Mouse (Mus musculus): ENCODE data around the gene Lhfpl2.
"Not testable (repeated sequence)": the region's sequence is repeated elsewhere in the genome, so short reads cannot be mapped to it uniquely, and the experiment has no call there.

Lhfpl2 gene

DNA sequence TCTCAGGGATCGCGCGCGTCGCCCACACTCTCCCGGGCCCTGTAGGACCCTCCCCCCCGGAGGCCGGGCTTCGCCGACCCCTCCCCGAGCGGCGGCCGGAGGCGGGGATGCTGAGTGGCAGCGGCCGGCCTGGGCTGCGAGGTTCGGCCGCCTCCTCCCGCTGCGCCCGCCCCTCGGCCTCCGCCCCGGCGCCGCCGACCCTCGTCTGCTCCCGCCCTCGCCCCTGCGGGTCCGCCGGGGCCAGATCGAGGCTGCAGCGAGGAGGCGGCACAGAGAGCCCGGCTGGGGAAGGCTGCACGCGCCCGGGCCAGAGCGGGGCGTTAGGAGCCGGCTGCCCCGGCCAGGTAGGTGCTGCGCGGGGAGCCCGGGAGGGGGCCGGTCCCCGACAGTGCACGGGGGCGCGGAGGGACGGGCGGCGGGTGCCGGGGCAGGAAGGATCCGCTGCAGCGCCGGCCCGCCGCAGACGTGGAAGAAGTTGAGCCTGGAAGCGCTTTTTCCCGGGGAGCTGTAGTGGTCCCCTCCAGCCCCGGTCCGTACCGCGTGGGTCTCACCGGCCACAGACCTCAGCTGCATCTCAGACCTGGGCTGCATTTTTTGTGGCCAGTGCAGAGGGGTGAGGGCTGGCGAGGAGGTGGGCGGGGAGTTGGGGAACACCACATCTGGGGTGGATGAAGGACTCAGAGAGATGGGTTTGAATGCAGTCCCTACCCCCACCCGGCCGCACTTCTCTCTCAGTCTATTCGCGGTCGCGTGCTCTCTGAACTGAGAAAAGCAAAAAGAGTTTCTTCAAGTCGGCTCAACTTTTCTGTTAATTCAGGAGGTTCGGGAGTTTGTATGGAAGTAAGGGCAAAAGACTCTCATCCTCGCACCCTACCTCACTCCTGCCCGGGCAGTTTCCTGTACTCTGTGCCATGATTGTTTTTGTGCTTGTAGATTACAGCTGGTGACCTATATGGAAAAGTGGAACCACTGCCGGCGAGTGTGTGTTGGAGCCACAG is at the start of gene Lhfpl2:
Lhfpl2 (plus strand) TSS at position 234 of the 998 bp plus-strand sequence.
- DNase-seq: no peak

DNA sequence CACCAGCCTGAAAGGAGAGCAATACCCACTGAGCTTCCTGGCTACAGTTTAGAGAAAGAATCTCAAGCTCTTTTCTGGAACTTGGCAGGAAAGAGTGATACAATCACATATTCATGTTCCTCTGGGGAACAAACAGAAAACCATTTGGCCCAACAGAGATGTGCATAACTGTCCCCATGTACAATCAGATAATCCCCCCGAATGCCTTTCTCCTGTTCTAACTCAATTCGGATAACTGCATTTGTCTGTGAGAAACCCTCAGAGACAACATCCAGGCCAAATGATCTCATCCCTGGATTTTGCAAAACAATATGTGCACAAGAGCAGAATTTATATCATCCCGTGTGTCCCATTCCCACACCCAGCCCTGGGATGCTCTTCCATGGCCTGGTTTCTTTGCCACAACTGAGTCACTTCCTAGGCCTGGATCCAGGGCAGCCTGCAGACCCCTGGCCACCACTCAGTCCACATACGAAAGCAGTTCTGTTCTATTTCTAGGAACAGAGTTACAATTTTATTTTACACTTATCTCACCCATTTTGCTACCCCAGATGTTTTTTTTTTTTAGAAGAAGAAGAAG is 45.5 kb upstream of the Lhfpl2 start:
- DNase-seq: no peak

DNA sequence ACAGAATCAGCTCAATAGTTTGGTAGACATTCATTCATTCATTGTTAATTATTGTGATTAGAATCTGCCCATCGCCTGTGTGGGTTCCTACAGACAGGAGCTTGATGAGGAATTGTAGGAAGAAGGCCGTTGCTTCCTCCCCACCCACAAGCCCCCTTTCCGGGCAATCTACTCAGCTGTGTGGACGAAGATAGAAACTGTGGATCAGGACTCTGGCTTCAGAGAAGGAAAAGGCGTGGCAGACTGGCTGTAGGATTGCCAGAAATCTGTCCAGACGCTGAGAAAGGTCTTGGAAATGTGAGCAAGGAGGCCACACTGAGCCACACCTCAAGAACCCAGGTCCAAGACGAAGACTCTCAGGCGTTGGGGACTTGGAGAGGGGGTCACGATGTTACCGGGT is 43.6 kb upstream of the Lhfpl2 start:
- no peak for DNase-seq

DNA sequence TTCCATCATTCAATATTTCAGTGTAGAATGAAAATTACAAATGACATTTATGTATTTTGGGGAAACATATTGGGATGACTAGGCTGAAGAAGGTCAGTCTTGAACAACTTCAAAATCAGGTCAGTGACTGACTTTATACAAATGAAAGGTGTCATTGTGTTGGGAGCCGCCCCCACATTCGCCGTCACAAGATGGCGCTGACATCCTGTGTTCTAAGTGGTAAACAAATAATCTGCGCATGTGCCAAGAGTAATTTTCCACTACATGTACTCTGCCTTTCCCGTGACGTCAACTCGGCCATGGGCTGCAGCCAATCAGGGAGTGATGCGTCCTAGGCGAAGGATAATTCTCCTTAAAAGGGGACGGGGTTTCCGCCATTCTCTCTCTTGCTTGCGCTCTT is 33.0 kb upstream of the Lhfpl2 start:
- not testable (repeated sequence) for DNase-seq

DNA sequence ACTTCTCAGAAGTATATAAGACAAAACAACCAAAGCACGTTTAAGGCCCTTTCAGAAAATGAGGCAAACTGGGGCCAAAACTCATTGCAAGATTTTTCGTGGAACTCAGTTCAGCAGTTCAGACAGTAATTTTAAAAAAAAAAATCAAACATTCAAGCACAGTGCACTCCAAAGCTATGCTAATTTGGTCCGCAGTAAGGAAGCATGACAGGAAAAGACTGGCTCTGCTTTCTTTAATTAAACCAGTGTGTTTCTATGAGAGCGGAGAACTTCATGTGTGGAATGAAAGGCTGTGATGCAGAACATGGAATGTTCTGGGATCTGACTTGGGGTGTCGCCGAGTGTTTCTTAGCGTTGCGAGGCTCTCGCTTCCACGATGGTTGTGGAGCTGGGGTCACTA is 28.4 kb upstream of the Lhfpl2 start:
- DNase-seq: no peak

DNA sequence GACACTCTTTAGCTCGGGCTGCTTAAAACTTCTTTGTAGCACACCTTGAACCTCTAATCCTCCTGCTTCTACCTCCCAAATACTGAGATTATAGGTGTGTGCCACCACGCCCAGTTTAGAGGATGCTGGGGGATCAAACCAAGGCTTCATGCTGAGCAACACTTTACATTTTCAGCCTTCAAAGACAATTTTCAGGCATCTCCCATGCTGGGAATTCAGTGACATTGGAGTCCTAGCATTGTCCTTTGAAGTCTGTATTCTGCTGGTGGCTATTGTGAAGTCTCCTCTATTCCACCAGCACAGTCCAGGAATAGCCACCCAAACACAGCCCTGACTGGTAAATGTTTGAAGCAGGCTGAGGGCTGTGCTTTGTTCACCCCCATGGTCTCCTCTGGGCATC is 27.0 kb upstream of the Lhfpl2 start:
- no peak for DNase-seq

DNA sequence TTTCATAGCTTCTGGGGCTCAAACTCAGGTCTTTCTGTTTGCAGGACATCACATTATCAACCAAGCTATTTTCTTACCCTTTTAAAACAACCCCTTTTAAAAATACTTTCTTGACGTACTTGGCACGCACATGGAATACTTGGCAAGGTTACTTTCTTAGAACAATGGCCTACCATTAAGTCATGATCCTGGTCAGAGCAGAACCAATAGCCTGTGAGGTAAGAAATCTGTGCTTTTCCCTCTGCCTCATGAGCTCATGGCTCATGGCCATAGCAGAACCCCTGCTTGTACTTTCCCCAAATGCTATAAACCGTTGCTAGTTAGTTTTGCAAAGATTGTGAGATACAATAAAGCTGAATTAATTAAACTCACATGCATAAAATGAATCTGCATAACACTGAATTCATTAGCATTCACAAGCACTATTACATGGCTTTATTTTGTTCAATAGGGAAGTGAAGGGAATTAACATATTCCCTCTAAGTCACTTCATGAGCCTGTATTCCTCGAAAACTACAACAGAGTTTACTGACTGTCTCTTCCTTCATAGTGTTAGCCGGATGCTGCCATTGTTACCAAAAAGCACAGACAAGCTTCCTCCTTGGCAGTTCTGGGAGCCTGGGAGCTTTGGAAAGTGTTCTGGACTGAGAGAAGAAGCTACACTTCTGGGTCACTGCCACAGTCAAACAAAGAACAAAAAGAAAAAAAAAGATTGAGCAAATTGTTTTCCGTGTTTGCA is 20.1 kb upstream of the Lhfpl2 start:
- no peak for DNase-seq

DNA sequence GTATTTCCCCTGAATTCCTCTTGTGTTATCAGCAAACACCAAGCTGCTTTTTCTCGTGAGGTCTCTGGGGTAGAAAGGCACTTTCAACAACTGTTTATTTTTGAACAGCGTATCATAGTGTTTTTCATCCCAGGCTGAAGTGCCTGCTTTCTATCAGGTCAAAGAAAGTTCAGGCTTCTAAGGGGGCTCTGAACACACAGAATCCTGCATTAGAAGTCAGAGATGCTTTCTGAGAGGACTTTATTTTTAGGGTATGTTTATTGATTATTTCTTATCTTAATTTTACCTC is 19.6 kb upstream of the Lhfpl2 start:
- DNase-seq: no peak

DNA sequence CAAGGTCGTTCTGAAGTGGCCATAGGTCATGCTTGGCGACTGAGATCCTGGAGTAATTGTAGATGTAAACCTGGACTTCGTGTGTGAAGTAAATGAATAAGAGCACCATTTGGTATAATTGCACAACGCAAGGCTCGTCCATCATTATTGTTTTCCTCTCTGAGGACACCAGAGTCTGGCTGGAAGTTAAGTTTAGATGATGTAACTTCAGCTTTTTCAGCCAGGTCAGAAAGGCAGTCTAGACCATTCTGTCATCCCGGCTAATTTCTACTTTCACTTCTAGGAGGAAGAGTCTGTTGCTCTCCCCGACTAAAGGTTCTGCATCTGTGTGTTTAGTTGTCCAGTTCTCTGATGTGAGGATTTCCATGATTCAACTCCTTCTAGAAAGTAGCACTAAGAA is 7.6 kb upstream of the Lhfpl2 start:
- DNase-seq: peak; percentile 19

DNA sequence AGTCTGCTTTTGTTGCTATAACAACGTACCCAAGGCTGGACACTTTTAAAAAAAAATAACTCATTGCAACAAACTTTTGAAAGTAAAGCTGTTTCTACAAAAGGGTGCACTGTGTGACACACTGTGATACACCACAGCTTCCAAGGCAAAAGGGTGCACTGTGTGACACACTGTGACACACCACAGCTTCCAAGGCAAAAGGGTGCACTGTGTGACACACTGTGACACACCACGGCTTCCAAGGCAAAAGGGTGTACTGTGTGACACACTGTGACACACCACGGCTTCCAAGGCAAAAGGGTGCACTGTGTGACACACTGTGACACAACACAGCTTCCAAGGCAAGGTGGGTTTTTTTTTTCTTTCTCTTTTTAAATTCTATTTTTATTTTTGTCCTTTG is 6.8 kb upstream of the Lhfpl2 start:
- DNase-seq: no peak

DNA sequence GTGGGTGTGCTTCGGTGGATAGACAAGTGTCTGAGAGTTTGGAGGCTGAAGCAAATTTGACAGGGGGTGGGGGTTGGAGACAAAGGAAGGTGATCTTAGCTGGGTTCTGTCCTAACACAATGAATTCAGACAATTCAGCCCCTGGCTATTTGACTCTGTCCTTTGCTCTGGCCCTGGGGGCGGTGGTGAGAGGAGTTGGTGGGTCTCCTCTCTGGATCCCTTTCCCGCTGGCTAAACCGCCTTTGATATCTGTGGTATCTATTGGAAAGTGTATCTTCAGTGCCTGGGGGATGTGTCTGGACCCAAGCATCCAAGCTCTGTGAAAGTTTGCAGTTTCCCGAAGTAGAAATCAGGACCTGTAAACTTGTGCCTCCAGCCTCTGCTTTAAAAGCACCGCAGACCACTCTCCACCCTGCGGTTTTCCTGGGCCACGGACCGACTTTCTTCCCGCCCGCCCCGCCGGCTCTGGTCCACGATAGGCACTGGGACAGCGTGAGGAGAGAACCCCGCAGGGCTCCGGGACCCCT is 497 bp upstream of the Lhfpl2 start:
- no peak for DNase-seq

DNA sequence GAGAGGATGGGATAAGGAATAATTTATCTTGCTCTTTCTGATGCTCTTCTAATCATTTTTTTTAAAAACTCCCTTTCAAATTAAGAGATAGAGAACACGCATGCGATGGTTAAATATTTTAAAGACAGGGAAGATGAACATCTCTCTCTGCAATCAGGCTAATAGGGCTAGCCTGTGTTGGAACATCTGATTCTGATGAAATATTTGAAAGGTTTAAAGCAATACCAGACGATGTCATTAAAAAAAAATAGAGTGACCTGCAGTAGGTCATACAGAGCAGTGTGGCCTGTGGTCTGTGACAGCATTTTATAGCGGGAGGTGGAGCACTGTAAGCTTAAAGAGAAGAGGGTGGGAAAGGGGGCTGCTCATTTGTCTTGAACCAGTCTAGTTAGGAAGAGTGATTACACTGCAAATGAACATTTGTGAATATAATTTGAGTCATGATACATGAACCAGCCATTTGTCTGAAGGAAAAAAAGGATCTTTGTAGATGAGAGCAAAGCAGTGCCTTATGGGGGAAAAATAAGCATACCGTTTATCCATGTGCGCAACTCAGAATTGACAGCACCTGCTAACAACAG is 1.1 kb downstream of the Lhfpl2 start:
- no peak for DNase-seq

DNA sequence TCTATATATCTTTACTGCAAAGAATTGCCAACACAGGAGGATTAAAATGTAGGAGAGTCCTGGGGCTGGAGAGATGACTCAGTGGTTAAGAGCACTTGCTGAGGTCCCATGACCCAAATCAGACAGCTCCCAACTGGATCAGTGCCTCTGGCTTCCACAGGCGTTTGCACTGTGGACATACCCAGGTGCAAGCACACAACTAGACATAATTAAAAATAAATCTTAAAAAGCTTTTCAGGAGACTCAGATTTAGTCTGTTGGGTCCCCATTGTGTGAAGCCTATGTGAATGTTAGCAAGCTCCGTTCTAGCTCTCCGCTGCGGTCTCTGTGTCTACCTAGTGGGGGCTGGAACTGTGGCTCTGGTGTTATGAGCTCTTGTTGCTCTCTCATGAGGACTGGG is 1.8 kb downstream of the Lhfpl2 start:
- DNase-seq: no peak

DNA sequence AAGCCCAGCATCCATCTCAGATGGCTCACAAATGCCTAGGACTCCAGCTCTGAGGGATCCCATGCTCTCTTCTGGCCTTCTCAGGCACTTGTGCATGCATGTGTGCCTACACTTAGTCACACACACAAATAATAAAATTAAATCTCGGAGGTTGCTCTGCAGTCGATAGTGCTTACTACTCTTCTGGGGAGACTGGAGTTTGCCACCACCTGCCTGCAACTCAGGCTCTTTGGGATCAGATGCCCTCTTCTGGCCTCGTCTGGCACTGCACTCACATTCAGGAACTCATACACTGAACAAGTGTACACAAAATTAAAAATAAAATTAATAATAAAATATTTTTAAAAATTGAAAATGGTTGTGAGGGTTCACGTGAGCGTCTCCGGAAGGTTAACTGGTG is 2.2 kb downstream of the Lhfpl2 start:
- DNase-seq: no peak

DNA sequence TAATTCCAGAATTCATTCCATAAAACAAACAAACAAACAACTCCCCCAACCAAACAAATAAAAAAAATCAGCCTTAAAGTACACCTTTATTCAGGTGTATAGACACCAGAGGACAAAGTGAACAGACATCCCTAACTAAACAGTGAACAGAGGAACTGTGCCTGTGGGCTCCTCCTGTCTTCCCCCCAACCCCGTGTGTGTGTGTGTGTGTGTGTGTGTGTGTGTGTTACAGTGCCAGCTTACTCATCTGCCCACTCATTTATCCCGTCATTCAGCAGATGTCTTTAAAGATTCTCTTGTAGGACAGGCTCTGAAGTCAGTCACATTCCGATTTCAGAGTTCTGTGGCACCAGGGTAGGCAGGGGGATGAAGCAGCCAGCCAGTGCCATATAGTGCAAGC is 2.9 kb downstream of the Lhfpl2 start:
- no peak for DNase-seq

DNA sequence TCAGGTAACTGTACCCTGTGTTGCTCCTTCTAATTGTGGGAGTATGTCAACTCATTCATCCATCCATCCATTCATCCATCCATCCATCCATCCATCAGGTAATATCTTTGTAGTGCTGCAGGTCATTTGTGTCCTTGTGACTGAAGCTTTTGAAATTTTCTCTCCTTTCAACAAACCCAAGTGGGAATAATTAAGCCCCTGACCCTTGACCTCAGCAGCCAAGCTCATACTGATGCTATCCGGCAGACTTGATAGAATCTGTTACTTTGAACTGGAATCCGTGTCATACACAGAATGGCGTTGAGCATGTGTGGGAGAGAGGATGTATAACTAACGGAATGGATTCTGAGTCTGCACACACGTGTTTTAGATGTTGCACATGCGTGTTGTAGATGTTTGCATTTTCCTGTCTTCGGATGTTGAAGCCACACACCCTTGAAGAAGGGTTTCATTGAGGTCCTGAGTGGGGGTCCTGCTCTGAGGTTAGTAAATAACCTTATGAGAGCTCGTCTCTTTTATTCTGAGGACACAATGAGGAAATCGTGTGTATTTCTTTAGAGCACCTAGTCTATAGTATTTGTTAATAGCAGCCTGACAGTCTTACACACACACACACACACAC is 3.8 kb downstream of the Lhfpl2 start:
- DNase-seq: no peak

DNA sequence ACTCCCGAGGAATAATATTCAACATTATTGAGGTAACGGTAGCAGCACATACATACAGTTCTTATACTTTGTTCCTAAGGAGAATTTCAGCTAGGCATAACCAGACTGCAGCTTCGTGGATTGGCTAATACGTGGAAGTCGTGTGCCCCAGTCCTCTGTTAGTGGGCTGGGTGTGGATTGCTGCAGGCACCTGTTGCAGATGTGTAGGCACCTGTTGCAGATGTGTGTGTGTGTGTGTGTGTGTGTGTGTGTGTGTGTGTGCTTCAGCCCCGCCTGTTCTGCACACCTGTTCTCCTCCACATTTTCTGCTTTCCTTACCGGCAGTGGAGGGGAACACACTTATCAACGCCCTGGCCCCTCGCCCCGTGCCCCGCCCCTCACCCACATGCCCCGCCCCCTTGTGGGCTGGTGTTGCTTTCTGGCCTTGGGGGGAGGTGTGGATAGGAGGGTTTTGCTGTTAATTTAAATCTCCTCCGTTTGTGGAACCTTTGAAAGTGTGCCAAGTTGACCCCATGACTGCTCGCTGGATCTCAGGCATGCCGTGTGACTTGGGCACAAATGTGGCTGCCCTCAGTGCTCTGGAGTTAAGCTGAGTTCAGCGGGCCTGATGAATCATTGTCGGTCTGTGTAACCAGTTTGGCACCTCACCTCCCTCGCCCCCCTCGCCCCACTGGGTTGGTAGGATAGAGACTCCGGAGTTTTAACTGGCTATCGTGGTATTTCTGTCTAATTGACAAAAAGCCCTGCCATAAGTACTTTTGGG is 4.9 kb downstream of the Lhfpl2 start:
- DNase-seq: peak; percentile 43

DNA sequence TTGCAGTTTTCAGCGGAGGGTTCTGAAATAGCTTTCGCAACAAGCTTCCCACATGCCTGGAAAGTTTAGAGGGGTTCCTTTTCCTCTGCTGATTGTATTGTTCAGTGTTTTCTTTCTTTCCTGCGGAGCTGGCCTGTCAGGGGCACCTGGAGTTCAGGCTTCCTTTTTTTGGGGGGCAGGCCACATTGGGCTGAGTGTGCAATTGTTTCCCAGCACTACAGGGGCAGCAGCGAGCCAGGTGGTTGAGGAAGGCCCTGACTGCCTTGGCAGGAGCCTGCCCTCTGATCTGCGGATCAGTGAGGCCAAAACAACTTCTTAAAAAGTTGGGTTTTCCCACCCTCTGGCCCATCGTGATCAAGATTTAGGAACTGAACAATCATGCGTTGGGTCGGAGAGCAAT is 5.6 kb downstream of the Lhfpl2 start:
- DNase-seq: no peak

DNA sequence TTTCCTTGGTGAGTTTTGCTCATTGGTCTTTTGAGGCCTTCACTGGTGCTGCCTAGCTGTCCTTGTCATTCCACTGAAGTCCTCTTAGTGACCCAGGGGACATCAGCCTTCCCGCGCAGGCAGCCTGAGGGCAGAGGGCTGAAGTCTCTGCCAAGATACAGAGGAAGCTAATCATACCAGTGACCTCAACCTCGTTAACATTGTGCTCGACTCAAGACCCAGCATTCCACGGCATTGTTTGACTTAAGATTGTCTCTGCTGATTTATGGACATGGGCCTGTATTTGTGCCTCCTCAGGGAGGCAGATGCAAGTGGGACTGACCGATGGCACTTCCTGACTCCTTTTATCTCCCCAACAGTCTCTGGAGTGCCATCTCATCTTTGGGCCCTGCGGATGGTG is 7.0 kb downstream of the Lhfpl2 start:
- no peak for DNase-seq

DNA sequence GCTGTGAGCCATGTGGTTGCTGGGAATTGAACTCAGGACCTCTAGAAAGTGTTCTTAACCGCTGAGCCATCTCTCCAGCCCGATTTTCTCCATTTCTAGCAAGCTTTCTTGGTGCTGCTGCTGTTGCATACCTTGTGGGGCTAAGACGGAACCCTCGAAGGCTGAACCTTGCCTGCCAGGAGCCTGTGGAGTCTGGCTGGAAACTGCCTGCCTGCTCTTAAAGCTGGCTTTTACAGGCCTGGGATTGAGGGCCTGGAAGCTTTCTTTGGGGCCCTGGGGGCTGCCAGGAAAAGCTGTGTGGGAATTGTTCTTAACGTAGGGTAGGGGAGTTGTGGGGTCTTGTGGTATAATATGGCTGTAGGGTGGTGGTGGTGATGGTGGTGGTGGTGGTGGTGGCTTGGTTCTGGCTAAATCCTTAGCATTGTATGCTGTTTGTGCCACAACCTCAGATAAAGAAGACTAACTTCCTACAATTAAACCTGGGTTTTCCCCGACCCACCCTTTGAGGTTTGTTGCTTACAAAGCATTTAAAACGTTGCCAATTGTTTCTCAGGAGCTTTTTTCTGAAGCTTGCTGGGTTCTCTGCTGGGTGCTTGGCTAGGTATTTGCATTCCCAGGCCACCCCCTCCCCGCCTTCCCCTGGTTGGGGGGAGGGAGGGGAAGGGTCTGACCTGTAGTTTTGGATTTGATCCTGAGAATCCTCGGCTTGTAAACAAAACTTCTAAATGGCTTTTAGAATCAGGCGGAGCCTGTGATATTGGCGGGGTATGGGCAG is 7.9 kb downstream of the Lhfpl2 start:
- no peak for DNase-seq

DNA sequence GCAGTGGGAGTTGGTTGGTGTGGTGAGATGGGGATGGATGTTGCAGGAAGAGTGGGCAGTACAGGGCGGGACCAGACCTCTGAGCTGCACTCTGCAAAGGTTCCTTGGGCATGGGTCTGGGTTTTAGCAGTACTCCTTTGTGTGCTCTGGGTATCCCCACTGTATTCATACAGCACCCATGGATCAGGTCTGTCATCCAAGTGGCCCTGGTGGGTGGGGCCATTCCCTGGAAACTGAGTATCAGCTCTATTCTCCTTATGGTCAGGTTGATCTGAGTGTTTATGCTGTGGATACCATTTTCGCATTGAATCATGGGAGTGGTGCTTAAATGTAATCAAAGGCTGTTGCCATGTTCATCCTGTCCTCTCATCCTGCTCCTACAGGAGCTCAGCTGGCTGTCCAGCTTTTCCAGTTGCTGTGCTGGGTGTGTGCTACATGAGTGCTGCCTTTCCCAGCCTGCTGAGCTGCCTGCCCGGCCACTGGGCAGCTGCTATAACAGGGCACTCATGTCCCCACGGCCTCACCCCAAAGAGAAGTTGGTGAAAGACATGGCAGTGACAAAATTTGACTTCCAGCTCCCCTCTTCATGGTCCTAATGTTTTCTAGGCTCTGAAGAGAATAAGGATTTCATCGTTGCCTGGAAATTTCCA is 9.2 kb downstream of the Lhfpl2 start:
- no peak for DNase-seq

Data from layer of hippocampus, adult 9-11 months (tissue).